Mouse (Mus musculus) MEL (cell line): ENCODE results near the gene Ccn2. TPM values are rescaled to one million over a fixed set of nuclear protein-coding genes. Genes with fewer than 3 reads are reported as not detected.

Experiments
- DNase-seq: peaks from one replicate; pipeline ENCODE4 v3.0.0; 2011; ENCODE audit warnings: low read depth, low spot score
- H3K27ac ChIP-seq: 2 replicates; pipeline ENCODE4 v1.5.1; 2012; ENCODE audit warnings: low read depth, mild to moderate bottlenecking, control low read depth, low read length, moderate library complexity; ENCODE audit not compliant: control insufficient read depth
- H3K27me3 ChIP-seq, 2 experiments: fragments of 150-350 bp in 1 of 2; sonication (generic) in 1 of 2; 2 replicates each; pipeline ENCODE4 v1.6.1; 2012; ENCODE audit warnings: low read length in 2 of 2, mild to moderate bottlenecking in 2 of 2, improper control_type of control experiment in 1 of 2, moderate library complexity in 1 of 2; ENCODE audit not compliant: insufficient read depth in 2 of 2, control insufficient read depth in 1 of 2
- H3K36me3 ChIP-seq, 2 experiments: 2 replicates each; pipeline ENCODE4 v1.6.1; 2012 to 2014; ENCODE audit warnings: low read length in 2 of 2, improper control_type of control experiment in 1 of 2, inconsistent platforms in 1 of 2, mild to moderate bottlenecking in 1 of 2; ENCODE audit not compliant: insufficient read depth in 2 of 2, control insufficient read depth in 1 of 2
- H3K4me1 ChIP-seq, 2 experiments: fragments of 150-350 bp in 1 of 2; sonication (generic) in 1 of 2; 2 replicates each; pipeline ENCODE4 v1.6.1; 2012; ENCODE audit warnings: low read length in 2 of 2, improper control_type of control experiment in 1 of 2, mild to moderate bottlenecking in 1 of 2; ENCODE audit not compliant: insufficient read depth in 2 of 2, control insufficient read depth in 1 of 2
- H3K4me3 ChIP-seq, 2 experiments: fragments of 150-350 bp in 1 of 2; sonication (generic) in 1 of 2; 2 replicates each; pipeline ENCODE4 v1.5.1; 2012; ENCODE audit warnings: low read depth in 2 of 2, low read length in 2 of 2, mild to moderate bottlenecking in 2 of 2, moderate library complexity in 2 of 2, control low read depth in 1 of 2, improper control_type of control experiment in 1 of 2; ENCODE audit not compliant: control insufficient read depth in 1 of 2, insufficient read depth in 1 of 2
- H3K79me2 ChIP-seq: 2 replicates; pipeline ENCODE4 v1.6.1; 2012; ENCODE audit warnings: mild to moderate bottlenecking, low read length, moderate library complexity; ENCODE audit not compliant: control insufficient read depth, poor library complexity, insufficient read depth
- H3K9ac ChIP-seq: 2 replicates; pipeline ENCODE4 v1.6.1; 2012; ENCODE audit warnings: low read depth, mild to moderate bottlenecking, control low read depth, low read length, moderate library complexity; ENCODE audit not compliant: control insufficient read depth, poor library complexity, severe bottlenecking
- H3K9me3 ChIP-seq: fragments of 150-350 bp; sonication (generic); replicated peaks from 2 replicates; pipeline ENCODE4 v1.6.1; 2012; ENCODE audit warnings: mild to moderate bottlenecking, low read length, improper control_type of control experiment, moderate library complexity; ENCODE audit not compliant: insufficient read depth
- CHD1 ChIP-seq: IDR thresholded peaks from 2 replicates; pipeline ENCODE4 v1.6.1; 2012; ENCODE audit warnings: low read depth, mild to moderate bottlenecking, inconsistent platforms, low read length, improper control_type of control experiment
- CTCF ChIP-seq, 3 experiments: IDR thresholded peaks in 2 of 3; conservative IDR thresholded peaks in 1 of 3; 2 replicates each; pipeline ENCODE4 v1.5.1; 2011 to 2012; ENCODE audit warnings: low read length in 3 of 3, low read depth in 2 of 3, mild to moderate bottlenecking in 2 of 3, improper control_type of control experiment in 1 of 3, inconsistent platforms in 1 of 3, mixed read lengths in 1 of 3, moderate library complexity in 1 of 3; ENCODE audit not compliant: control insufficient read depth in 1 of 3, insufficient read depth in 1 of 3, poor library complexity in 1 of 3, severe bottlenecking in 1 of 3
- ELF1 ChIP-seq: IDR thresholded peaks from 2 replicates; pipeline ENCODE4 v1.6.1; 2014; ENCODE audit warnings: low read depth, mild to moderate bottlenecking, inconsistent platforms, low read length, improper control_type of control experiment, moderate library complexity
- ETS1 ChIP-seq: IDR thresholded peaks from 2 replicates; pipeline ENCODE4 v1.6.1; 2012; ENCODE audit warnings: low read depth, mild to moderate bottlenecking, inconsistent platforms, low read length, improper control_type of control experiment, moderate library complexity
- GABPA ChIP-seq: IDR thresholded peaks from 2 replicates; pipeline ENCODE4 v1.6.1; 2012; ENCODE audit warnings: low read depth, mild to moderate bottlenecking, inconsistent platforms, low read length, improper control_type of control experiment, moderate library complexity
- HCFC1 ChIP-seq: IDR thresholded peaks from 2 replicates; pipeline ENCODE4 v1.6.1; 2012; ENCODE audit warnings: low read depth, mild to moderate bottlenecking, inconsistent platforms, low read length, improper control_type of control experiment, moderate library complexity
- MAZ ChIP-seq: IDR thresholded peaks from 2 replicates; pipeline ENCODE4 v1.6.1; 2012; ENCODE audit warnings: low read depth, mild to moderate bottlenecking, inconsistent platforms, low read length, improper control_type of control experiment
- MEF2A ChIP-seq: IDR thresholded peaks from 2 replicates; pipeline ENCODE4 v1.6.1; 2014; ENCODE audit warnings: low read depth, mild to moderate bottlenecking, inconsistent platforms, low read length, improper control_type of control experiment; ENCODE audit not compliant: poor library complexity, insufficient replicate concordance, severe bottlenecking; ENCODE audit errors: extremely low read depth
- MYB ChIP-seq: IDR thresholded peaks from 2 replicates; pipeline ENCODE4 v1.6.1; 2011; ENCODE audit warnings: mild to moderate bottlenecking, low read depth, low read length, improper control_type of control experiment
- MYC ChIP-seq: IDR thresholded peaks from 2 replicates; pipeline ENCODE4 v1.6.1; 2011; ENCODE audit warnings: low read depth, mild to moderate bottlenecking, low read length, improper control_type of control experiment, moderate library complexity
- NELFE ChIP-seq: IDR thresholded peaks from 2 replicates; pipeline ENCODE4 v1.6.1; 2011; ENCODE audit warnings: low read depth, low read length, improper control_type of control experiment
- POLR2AphosphoS2 ChIP-seq: IDR thresholded peaks from 2 replicates; pipeline ENCODE4 v1.6.1; 2011; ENCODE audit warnings: low read length, improper control_type of control experiment
- RAD21 ChIP-seq: IDR thresholded peaks from 2 replicates; pipeline ENCODE4 v1.6.1; 2011; ENCODE audit warnings: mild to moderate bottlenecking, low read depth, low read length, improper control_type of control experiment
- SIN3A ChIP-seq: IDR thresholded peaks from 2 replicates; pipeline ENCODE4 v1.6.1; 2012; ENCODE audit warnings: low read length, improper control_type of control experiment, inconsistent platforms
- SMC3 ChIP-seq: IDR thresholded peaks from 2 replicates; pipeline ENCODE4 v1.6.1; 2011; ENCODE audit warnings: low read depth, low read length, improper control_type of control experiment
- TCF12 ChIP-seq: IDR thresholded peaks from 2 replicates; pipeline ENCODE4 v1.6.1; 2014; ENCODE audit warnings: low read depth, mild to moderate bottlenecking, inconsistent platforms, low read length, improper control_type of control experiment, moderate library complexity
- ZC3H11A ChIP-seq: IDR thresholded peaks from 2 replicates; pipeline ENCODE4 v1.6.1; 2012; ENCODE audit warnings: low read depth, mild to moderate bottlenecking, inconsistent platforms, low read length, improper control_type of control experiment
- ZKSCAN1 ChIP-seq: IDR thresholded peaks from 2 replicates; pipeline ENCODE4 v1.6.1; 2012; ENCODE audit warnings: low read depth, mild to moderate bottlenecking, inconsistent platforms, low read length, improper control_type of control experiment, moderate library complexity
- ZNF384 ChIP-seq: IDR thresholded peaks from 2 replicates; pipeline ENCODE4 v1.6.1; 2012; ENCODE audit warnings: low read depth, mild to moderate bottlenecking, inconsistent platforms, low read length, improper control_type of control experiment
- polyA plus RNA-seq, 2 experiments: library from polyadenylated mRNA; stranded (reverse) in 1 of 2; unstranded in 1 of 2; fragments of >175 nt in 1 of 2; fragments of >200 nt in 1 of 2; gene quantifications; 2 replicates each; pipeline versions ENCODE4 v1.2.1 to v1.2.4; 2012; ENCODE audit warnings: low replicate concordance in 2 of 2, low read depth in 1 of 2; ENCODE audit not compliant: insufficient read length in 2 of 2, insufficient read depth in 1 of 2, missing spikeins in 1 of 2
- total RNA-seq: library from RNA; depleted of rRNA; stranded (reverse); fragments of 300-350 nt; gene quantifications from 2 replicates; pipeline ENCODE4 v1.2.3, GENCODE M21; 2012

The Ccn2 gene
- total and polyA plus RNA-seq, 3 experiments, result not detected

- no peak for TF ChIP-seq MEF2A
- peak; percentile 30; the same call in 1 of the 2 replicates for TF ChIP-seq NELFE
- TF ChIP-seq MAZ, result no peak
Observed at GRCm38 (mm10) chr10:24629086-24629720, 34.0 kb downstream of the Ccn2 start (continued).

GRCm38 (mm10) chr10:24630469-24631081, 35.3 kb downstream of the Ccn2 start:
- no peaks in the 10 kb centered on the region for H3K79me2 ChIP-seq
- peak overlapping the region; percentile 58 for H3K9ac ChIP-seq
- peak; percentile 70 for TF ChIP-seq ZNF384
- 0 out of 2 replicates have a peak, but pooled peaks have one; percentile 28 for TF ChIP-seq MYC
- no peak for TF ChIP-seq HCFC1
- TF ChIP-seq SMC3, result peak; percentile 76
- TF ChIP-seq TCF12, result no peak
- peak; percentile 50; the same call in 1 of the 2 replicates for TF ChIP-seq SIN3A
- peak; percentile 59 for TF ChIP-seq RAD21
- TF ChIP-seq CTCF (IDR thresholded peaks at IDR 0.05 in 2 of 3, conservative IDR thresholded peaks at IDR 0.05 in 1 of 3; ENCODE audit: control insufficient read depth in 1 of 3, insufficient read depth in 1 of 3, low read depth in 2 of 3, low read length in 3 of 3, poor library complexity in 1 of 3, severe bottlenecking in 1 of 3), result peak; percentile 78 to 90 (median 86)
- peak; percentile 34; the same call in 1 of the 2 replicates for TF ChIP-seq ZC3H11A
- TF ChIP-seq, all 39 proteins: peak for 7
- Histone ChIP-seq H3K27me3 (no peaks in the 10 kb centered on the region), H3K27ac (peak overlapping the region; percentile 45), H3K36me3 (peaks cover 0 to 4% of the 10 kb centered on the region in 2 experiments; a peak in 1 of 4 replicates), H3K4me3 (peak overlapping the region; percentile 57 to 80), H3K4me1 (peaks cover 3% of the 10 kb centered on the region in 2 experiments), H3K9me3 (no peaks in the 10 kb centered on the region)
- peak; percentile 87 for DNase-seq

- TF ChIP-seq ZKSCAN1 (no peak), ELF1 (no peak), ETS1 (no peak), HCFC1 (no peak), CHD1 (no peak), MYB (no peak), ZC3H11A (no peak), POLR2AphosphoS2 (no peak), GABPA (no peak)
- no peak for DNase-seq
- Histone ChIP-seq H3K4me3 (no peak overlapping the region), H3K4me1 (peaks cover 3 to 9% of the 10 kb centered on the region in 2 experiments), H3K9me3 (no peaks in the 10 kb centered on the region), H3K36me3 (peaks cover 0 to 4% of the 10 kb centered on the region in 2 experiments; a peak in 2 of 4 replicates), H3K79me2 (no peaks in the 10 kb centered on the region), H3K27ac (no peak overlapping the region), H3K27me3 (no peaks in the 10 kb centered on the region), H3K9ac (no peak overlapping the region)
Observed at GRCm38 (mm10) chr10:24631122-24631521, 35.9 kb downstream of the Ccn2 start.
